Mouse (Mus musculus): Measurements from ENCODE around the gene Dnajc4.

GRCm38 (mm10) chr19:6993011-6993770 is 819 bp upstream of the Dnajc4 start:
- TF ChIP-seq CTCF (IDR thresholded peaks at IDR 0.05; ENCODE audit: extremely low read depth, insufficient read depth, insufficient read length, insufficient replicate concordance) (no peak), POLR2A (IDR thresholded peaks at IDR 0.05; ENCODE audit: low read depth, low read length) (no peak)
